Mouse (Mus musculus) embryonic fibroblast, embryonic 13.5 days (primary cell): ENCODE data around the gene Cdk18.

ENCODE experiments used
- CTCF ChIP-seq: IDR thresholded peaks from 2 replicates; pipeline ENCODE4 v1.5.1; 2011; ENCODE audit warnings: mild to moderate bottlenecking, control low read depth, low read length, moderate library complexity, borderline replicate concordance; ENCODE audit not compliant: insufficient read depth
- POLR2A ChIP-seq: IDR thresholded peaks from 2 replicates; pipeline ENCODE4 v1.6.1; 2011; ENCODE audit warnings: low read depth, mild to moderate bottlenecking, control low read depth, low read length, moderate library complexity

- TF ChIP-seq CTCF (no peak), POLR2A (no peak)
These were observed 25.5 kb upstream of the Cdk18 start for GRCm38 (mm10) chr1:132164780-132165518.
